Mouse (Mus musculus) forebrain, embryonic 10.5 days (tissue): Measurements from ENCODE around the gene Nedd9. TPM values are rescaled to one million over a fixed set of nuclear protein-coding genes. Genes with fewer than 3 reads are reported as not detected.
"Not testable (repeated sequence)": the region's sequence is repeated elsewhere in the genome, so short reads cannot be mapped to it uniquely, and the experiment has no call there.

Experiments used
- DNase-seq: peaks from one replicate; pipeline ENCODE4 v3.0.0-alpha.2; 2017; ENCODE audit warnings: low spot score; ENCODE audit errors: extremely low spot score
- H3K27ac ChIP-seq: fragments of 300-500 bp; sonication (generic); 2 replicates; pipeline ENCODE4 v1.5.1; 2016; ENCODE audit warnings: mild to moderate bottlenecking
- H3K27me3 ChIP-seq: fragments of 300-500 bp; sonication (generic); 2 replicates; pipeline ENCODE4 v1.6.1; 2016; ENCODE audit warnings: mild to moderate bottlenecking; ENCODE audit not compliant: poor library complexity, severe bottlenecking
- H3K36me3 ChIP-seq: fragments of 300-500 bp; sonication (generic); replicated peaks from 2 replicates; pipeline ENCODE4 v1.6.1; 2016; ENCODE audit warnings: mild to moderate bottlenecking, moderate library complexity
- H3K4me1 ChIP-seq: fragments of 300-500 bp; sonication (generic); 2 replicates; pipeline ENCODE4 v1.6.1; 2016
- H3K4me3 ChIP-seq: fragments of 300-500 bp; sonication (generic); 2 replicates; pipeline ENCODE4 v1.5.1; 2016; ENCODE audit warnings: mild to moderate bottlenecking, moderate library complexity
- H3K9me3 ChIP-seq: fragments of 300-500 bp; sonication (generic); 2 replicates; pipeline ENCODE4 v1.6.1; 2016; ENCODE audit warnings: mild to moderate bottlenecking, moderate library complexity
- WGBS: fragments of 180-500 bp; shearing (Covaris S2); methylation state at CpG from one replicate; pipeline ENCODE4 v1.1.7; 2016; 5-methylcytosine and 5-hydroxymethylcytosine counted together
- polyA plus RNA-seq: library from polyadenylated mRNA; unstranded; fragments of >200 nt; fragmentation: Nextera tagmentation; extraction: Ambion mirVana; gene quantifications from 2 replicates; pipeline ENCODE4 v1.2.1, GENCODE M21; 2016

Gene Nedd9
- polyA plus RNA-seq, 1 experiment from 2014 or later: 18.4 TPM

DNA sequence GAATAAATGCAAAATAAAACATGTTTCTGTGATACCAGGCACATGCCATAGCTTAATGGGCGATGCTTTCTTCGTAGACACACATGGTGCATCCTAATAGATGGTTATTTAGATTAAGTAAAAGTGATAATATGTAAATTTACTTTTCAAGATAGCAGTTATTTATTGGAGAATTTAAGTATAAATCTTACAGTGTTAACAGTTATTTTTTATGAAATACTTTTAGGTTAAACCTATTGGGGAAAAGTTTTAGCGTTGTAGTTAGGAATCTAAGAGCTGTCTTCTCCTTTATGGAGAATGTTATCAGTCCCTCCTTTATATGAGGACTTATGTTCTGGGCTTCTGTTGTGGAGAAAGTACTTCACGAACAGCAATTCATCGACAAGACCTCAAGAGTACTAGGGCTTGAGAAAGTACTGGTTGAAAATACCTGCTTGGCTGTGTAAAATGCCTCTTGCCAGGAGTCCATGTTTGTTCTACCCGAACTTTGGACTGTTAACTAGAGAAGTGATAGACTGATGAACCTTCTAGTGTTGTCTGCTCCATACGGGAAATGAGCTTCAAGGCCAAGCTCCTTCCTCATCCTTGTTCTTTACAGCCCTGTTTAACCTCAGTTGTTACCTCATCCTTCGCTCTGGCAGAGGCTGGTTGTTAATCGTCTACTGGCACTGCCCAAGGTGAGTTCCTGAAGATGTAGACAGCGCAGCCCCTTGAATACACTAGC, 213.1 kb downstream of the Nedd9 start, which contains the start of gene Gm17364:
Gene Gm17364 (minus strand): TSS at position 51 of the 724 bp plus-strand sequence.
- DNase-seq: no peak
- H3K4me1 ChIP-seq: no peaks in the 10 kb centered on the region
- H3K9me3 ChIP-seq: peaks cover 4% of the 10 kb centered on the region; the same call in 1 of the 2 replicates
- 94% methylated on average over 10 of the region's 10 CpGs for WGBS
- no peak within 1 kb of the TSS for H3K27ac ChIP-seq
- no peaks in the 10 kb centered on the region for H3K27me3 ChIP-seq
- peaks cover 8% of the 10 kb centered on the region for H3K36me3 ChIP-seq
- H3K4me3 ChIP-seq: no peak within 1 kb of the TSS

DNA sequence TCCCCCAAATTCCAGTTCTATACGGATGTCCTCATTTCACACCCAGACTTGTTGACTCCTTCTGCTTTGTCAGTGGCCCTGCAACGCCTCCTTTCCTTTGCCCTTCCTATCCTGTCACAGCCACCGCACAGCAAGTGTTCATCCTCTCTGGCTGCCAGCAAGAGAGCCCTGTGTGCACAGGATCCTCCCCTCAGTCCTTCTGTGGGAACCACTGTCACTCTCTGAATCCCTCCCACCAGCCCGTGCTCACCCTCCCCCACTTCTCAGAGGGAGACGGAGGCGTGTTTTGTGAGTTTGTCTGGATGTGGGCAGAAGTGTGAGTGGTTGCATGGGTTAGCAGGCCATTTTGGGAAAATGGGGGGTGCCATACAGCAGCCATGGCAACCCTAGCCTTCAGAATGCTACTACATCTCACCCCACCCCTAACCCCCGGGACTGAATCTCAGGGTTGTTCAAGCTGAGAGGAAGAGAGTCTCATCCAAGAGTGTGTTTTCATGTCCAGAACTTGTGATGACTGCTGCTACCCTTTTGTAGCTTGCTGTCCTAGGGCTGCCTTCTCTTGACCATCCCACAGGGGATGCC, 219.2 kb downstream of the Nedd9 start:
- DNase-seq: no peak
- Histone ChIP-seq H3K27ac (no peak overlapping the region), H3K36me3 (peaks cover 2% of the 10 kb centered on the region), H3K4me3 (no peak overlapping the region), H3K9me3 (0 out of 2 replicates have a peak, but pooled peaks cover 4% of the 10 kb centered on the region), H3K27me3 (no peaks in the 10 kb centered on the region), H3K4me1 (peaks cover 4% of the 10 kb centered on the region; the same call in 1 of the 2 replicates)
- 48% methylated on average over 7 of the region's 7 CpGs for WGBS

DNA sequence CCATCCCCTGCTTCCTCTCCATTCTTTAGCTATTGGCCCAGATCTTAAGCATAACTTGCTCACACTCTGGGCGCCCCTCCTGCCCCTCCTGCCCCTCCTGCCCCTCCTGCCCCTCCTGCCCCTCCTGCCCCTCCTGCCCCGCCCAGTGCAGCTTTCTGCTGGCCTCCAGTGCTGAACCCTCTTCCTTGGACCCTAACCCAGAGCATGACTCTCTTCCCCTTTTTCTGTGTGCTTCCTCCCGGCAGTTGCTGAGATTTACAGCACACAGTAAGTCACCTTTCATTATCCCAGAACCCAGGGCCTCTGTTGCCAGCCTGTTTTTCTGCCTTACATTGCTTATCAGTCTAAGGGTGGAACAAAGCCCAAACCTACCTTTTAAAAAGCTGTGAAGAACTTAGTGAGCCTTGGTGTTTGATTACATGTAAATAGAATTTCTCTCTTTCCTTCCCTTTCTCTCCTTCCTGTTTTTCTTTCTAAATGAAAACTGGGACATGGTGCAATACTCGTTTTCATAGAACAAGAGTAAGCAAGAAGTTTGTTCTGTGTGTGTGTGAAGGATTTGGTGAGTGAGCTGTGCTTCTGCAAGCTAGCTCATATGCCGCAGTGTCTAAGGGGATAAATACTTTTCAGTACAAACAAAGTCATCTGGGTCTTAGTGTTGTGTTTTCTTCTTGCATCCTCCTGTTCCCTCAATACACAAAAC, 223.7 kb downstream of the Nedd9 start:
- no peaks in the 10 kb centered on the region for H3K27me3 ChIP-seq
- 0 out of 2 replicates have a peak, but pooled peaks cover 4% of the 10 kb centered on the region for H3K9me3 ChIP-seq
- H3K27ac ChIP-seq: no peak overlapping the region
- DNase-seq: no peak
- H3K36me3 ChIP-seq: no peaks in the 10 kb centered on the region; the same call in 1 of the 2 replicates
- WGBS: 88% methylated on average over 5 of the region's 5 CpGs
- H3K4me1 ChIP-seq: peaks cover 4% of the 10 kb centered on the region; the same call in 1 of the 2 replicates
- H3K4me3 ChIP-seq: no peak overlapping the region

DNA sequence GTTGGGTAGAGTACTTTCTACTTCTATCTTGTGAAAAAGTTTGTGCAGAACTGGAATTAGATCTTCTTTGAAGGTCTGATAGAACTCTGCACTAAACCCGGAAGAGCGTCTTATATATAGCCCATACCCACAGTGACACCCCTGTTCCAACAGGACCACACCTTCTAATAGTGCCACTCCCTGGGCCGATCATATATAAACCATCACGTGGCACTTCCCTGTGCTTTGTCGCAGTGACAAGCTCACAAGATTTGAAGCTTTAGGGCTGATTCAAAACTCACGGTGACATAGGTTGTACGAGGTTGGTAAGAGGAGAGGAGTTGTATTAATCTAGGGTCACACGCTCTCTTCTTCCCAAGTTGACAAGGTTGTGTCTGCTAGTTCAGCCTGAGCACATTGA, 225.5 kb downstream of the Nedd9 start:
- not testable (repeated sequence) for H3K27me3 ChIP-seq, DNase-seq, H3K36me3 ChIP-seq, H3K4me3 ChIP-seq, H3K9me3 ChIP-seq, H3K27ac ChIP-seq, H3K4me1 ChIP-seq
- WGBS: 98% methylated on average over 8 of the region's 8 CpGs

Other genes with a start within 250 kb of the Nedd9 start
- 9.8 and 9.9 TPM in 2 replicates for gene Smim13, start 237.5 kb downstream of the Nedd9 start, polyA plus RNA-seq
- not detected in 2 replicates for gene Gm17364, start 213.4 kb downstream of the Nedd9 start, polyA plus RNA-seq
- gene Tmem170b, start 118.5 kb upstream of the Nedd9 start, polyA plus RNA-seq: 11.4 and 12.2 TPM in 2 replicates